ENCODE assay signal across 19 mouse cellular contexts in genomic region chr3:98407261-98407780, GRCm38 (mm10). TPM values are rescaled to one million over a fixed set of nuclear protein-coding genes. Genes with fewer than 3 reads are reported as not detected.
DNase-seq lines count a peak whose midpoint lies in the region; ATAC-seq and TF ChIP-seq lines count a peak whose summit lies in the region.
"Not testable (repeated sequence)": the region's sequence is repeated elsewhere in the genome, so short reads cannot be mapped to it uniquely, and the experiment has no call there.
"Had no signal": no experiment of that assay in that cellular context is flagged by ENCODE, and none has a peak within 500 bp of the region (broad histone marks: within the 10 kb centered on the region; RNA-seq: fewer than 3 reads in every experiment).

No protein-coding gene starts in this region.

- not testable (repeated sequence) for H3K9me3 ChIP-seq in heart, embryonic 10.5 days; heart, embryonic 15.5 days (replicated peaks); intestine, postnatal 0 days (ENCODE audit: control insufficient read depth); liver, embryonic 13.5 days (replicated peaks); lung, postnatal 0 days (ENCODE audit: low read length)

- not testable (repeated sequence) for H3K4me3 ChIP-seq in heart, embryonic 10.5 days; heart, embryonic 15.5 days; intestine, postnatal 0 days (ENCODE audit: low read depth, low read length); liver, embryonic 13.5 days (replicated peaks); lung, postnatal 0 days (ENCODE audit: low read depth, low read length)

- DNase-seq in heart, embryonic 10.5 days (ENCODE audit: low spot score): peak; percentile 24
- DNase-seq in liver, embryonic 13.5 days: not testable (repeated sequence)
- peak; percentile 6 for DNase-seq in lung, postnatal 0 days (ENCODE audit: low spot score)
- DNase-seq in thymus, postnatal 14 days: peak; percentile 29

- H3K27me3 ChIP-seq in heart, embryonic 10.5 days (ENCODE audit: insufficient read depth, poor library complexity, severe bottlenecking); heart, embryonic 15.5 days; intestine, postnatal 0 days (replicated peaks; ENCODE audit: control insufficient read depth, insufficient read depth, low read length); liver, embryonic 13.5 days; lung, postnatal 0 days (replicated peaks; ENCODE audit: insufficient read depth, low read length): not testable (repeated sequence)

- not testable (repeated sequence) for H3K36me3 ChIP-seq in heart, embryonic 10.5 days; heart, embryonic 15.5 days; intestine, postnatal 0 days (ENCODE audit: control insufficient read depth, insufficient read depth); liver, embryonic 13.5 days; lung, postnatal 0 days (ENCODE audit: insufficient read depth, low read length)

- H3K9ac ChIP-seq in heart, embryonic 15.5 days; intestine, postnatal 0 days (ENCODE audit: low read depth, low read length); liver, embryonic 13.5 days; lung, postnatal 0 days (replicated peaks; ENCODE audit: low read depth): not testable (repeated sequence)

- not testable (repeated sequence) for TF ChIP-seq CTCF in intestine, postnatal 0 days (IDR thresholded peaks at IDR 0.05; ENCODE audit: low read depth); lung, postnatal 0 days (IDR thresholded peaks at IDR 0.05)

- ATAC-seq in frontal cortex, adult (ENCODE audit: low TSS enrichment): 0 out of 2 replicates have a peak, but pooled peaks have one; percentile 8
- ATAC-seq in heart, embryonic 15.5 days (replicated peaks; ENCODE audit: insufficient number of reproducible peaks, insufficient read depth, low FRiP score, low read depth): 0 out of 2 replicates have a peak, but pooled peaks have one; percentile 6
- peak; percentile 62 for ATAC-seq in intestine, postnatal 0 days
- ATAC-seq in liver, embryonic 13.5 days (ENCODE audit: low read depth): 0 out of 2 replicates have a peak, but pooled peaks have one; percentile 57
- ATAC-seq in lung, postnatal 0 days: not testable (repeated sequence)

- TF ChIP-seq EP300 in lung, postnatal 0 days (IDR thresholded peaks at IDR 0.05): not testable (repeated sequence)

- 46% methylated on average over 5 of the region's 5 CpGs for WGBS in heart, embryonic 10.5 days
- whole genome bisulfite sequencing in heart, embryonic 15.5 days: 45% methylated on average over 5 of the region's 5 CpGs
- 39% methylated on average over 5 of the region's 5 CpGs for WGBS in intestine, postnatal 0 days
- WGBS in liver, embryonic 13.5 days (ENCODE audit: insufficient replicate concordance): 41% methylated on average over 5 of the region's 5 CpGs
- WGBS in lung, postnatal 0 days: 39% methylated on average over 4 of the region's 5 CpGs

- H3K4me1 ChIP-seq in heart, embryonic 10.5 days: peaks cover 25% of the 10 kb centered on the region
- H3K4me1 ChIP-seq in heart, embryonic 15.5 days (replicated peaks): peaks cover 31% of the 10 kb centered on the region
- H3K4me1 ChIP-seq in intestine, postnatal 0 days (replicated peaks; ENCODE audit: control insufficient read depth, insufficient read depth, low read length); liver, embryonic 13.5 days (replicated peaks); lung, postnatal 0 days (ENCODE audit: insufficient read depth, low read depth, low read length): not testable (repeated sequence)

- peak overlapping the region; percentile 52 for H3K4me2 ChIP-seq in heart, embryonic 15.5 days
- 0 out of 2 replicates have a peak overlapping the region, but pooled peaks have one; percentile 2 for H3K4me2 ChIP-seq in intestine, postnatal 0 days (replicated peaks; ENCODE audit: low read depth)
- not testable (repeated sequence) for H3K4me2 ChIP-seq in liver, embryonic 13.5 days; lung, postnatal 0 days (replicated peaks; ENCODE audit: low read depth, low read length)

- peak overlapping the region; percentile 76; the same call in 1 of the 2 replicates for H3K27ac ChIP-seq in heart, embryonic 10.5 days
- H3K27ac ChIP-seq in heart, embryonic 15.5 days: peak overlapping the region; percentile 91
- not testable (repeated sequence) for H3K27ac ChIP-seq in intestine, postnatal 0 days (ENCODE audit: low read depth, low read length); liver, embryonic 13.5 days; lung, postnatal 0 days (ENCODE audit: low read length)

RNA-seq across cellular contexts. Expression of gene Zfp697, which starts 25.1 kb away (rescaled TPM):
- 7.3 and 10.0 TPM in 2 replicates for polyA plus RNA-seq in heart, embryonic 10.5 days (2016; fragmentation: Nextera tagmentation; extraction: Ambion mirVana)
- 7.7 and 9.9 TPM in 2 replicates for polyA plus RNA-seq in heart, embryonic 15.5 days (2015; fragmentation: Nextera tagmentation; extraction: Ambion mirVana)
- 6.2 and 6.6 TPM in 2 replicates for polyA plus RNA-seq in intestine, postnatal 0 days (2015; fragmentation: Nextera tagmentation; extraction: Ambion mirVana)
- 2.0 and 2.8 TPM in 2 replicates for polyA plus RNA-seq in liver, embryonic 13.5 days (2015; fragmentation: Nextera tagmentation; extraction: Ambion mirVana)
- 9.2 and 10.6 TPM in 2 replicates for polyA plus RNA-seq in lung, postnatal 0 days (2015; fragmentation: Nextera tagmentation; extraction: Ambion mirVana)
- polyA plus RNA-seq: G1E had no signal

RNA-seq across cellular contexts. Expression of gene Gm4450, which starts 49.6 kb away (rescaled TPM):
- 0.20 TPM in 1 of 2 replicates, not detected in the other for polyA plus RNA-seq in heart, embryonic 10.5 days (2016; fragmentation: Nextera tagmentation; extraction: Ambion mirVana)
- polyA plus RNA-seq in heart, embryonic 15.5 days (2015; fragmentation: Nextera tagmentation; extraction: Ambion mirVana): not detected in 2 replicates
- polyA plus RNA-seq in intestine, postnatal 0 days (2015; fragmentation: Nextera tagmentation; extraction: Ambion mirVana): not detected in 2 replicates
- not detected in 2 replicates for polyA plus RNA-seq in liver, embryonic 13.5 days (2015; fragmentation: Nextera tagmentation; extraction: Ambion mirVana)
- polyA plus RNA-seq in lung, postnatal 0 days (2015; fragmentation: Nextera tagmentation; extraction: Ambion mirVana): not detected in 2 replicates
- polyA plus RNA-seq: C2C12; embryonic facial prominence, embryonic 11.5 days; forebrain, embryonic 13.5 days; G1E; hindbrain, embryonic 12.5 days; hindbrain, postnatal 0 days; liver, embryonic 11.5 days; lung, embryonic 16.5 days; midbrain, embryonic 12.5 days; midbrain, postnatal 0 days; myocyte; neural tube, embryonic 12.5 days had no signal
